ENCODE assay signal across 23 mouse cellular contexts in genomic region chr12:25220096-25220779, GRCm38 (mm10).
DNase-seq lines count a peak whose midpoint lies in the region; ATAC-seq and TF ChIP-seq lines count a peak whose summit lies in the region.
"Had no signal": no experiment of that assay in that cellular context is flagged by ENCODE, and none has a peak within 500 bp of the region (broad histone marks: within the 10 kb centered on the region; RNA-seq: fewer than 3 reads in every experiment).

No protein-coding gene starts in this region.

- no peaks in the 10 kb centered on the region for H3K36me3 ChIP-seq in midbrain, embryonic 10.5 days
- no peaks in the 10 kb centered on the region for H3K36me3 ChIP-seq in midbrain, embryonic 16.5 days (ENCODE audit: control insufficient read depth, insufficient read depth, low read length)
- no peaks in the 10 kb centered on the region for H3K36me3 ChIP-seq in kidney, adult 2 months (ENCODE audit: control insufficient read depth, insufficient read depth, low read length)
- H3K36me3 ChIP-seq in stomach, postnatal 0 days (ENCODE audit: control insufficient read depth, insufficient read depth, low read length) = no peaks in the 10 kb centered on the region
- H3K36me3 ChIP-seq: heart, embryonic 13.5 days; limb, embryonic 13.5 days; liver, embryonic 15.5 days; neural tube, embryonic 13.5 days had no signal

- H3K4me3 ChIP-seq in midbrain, embryonic 10.5 days = no peak overlapping the region
- H3K4me3 ChIP-seq in midbrain, embryonic 16.5 days (ENCODE audit: low read depth, low read length) = no peak overlapping the region
- no peak overlapping the region for H3K4me3 ChIP-seq in kidney, adult 2 months (ENCODE audit: insufficient read depth, low read depth, low read length)
- H3K4me3 ChIP-seq in stomach, postnatal 0 days (ENCODE audit: low read depth, low read length) = no peak overlapping the region
- H3K4me3 ChIP-seq: heart, embryonic 13.5 days; limb, embryonic 13.5 days; liver, embryonic 15.5 days; neural tube, embryonic 13.5 days had no signal

- peaks cover 14% of the 10 kb centered on the region for H3K27me3 ChIP-seq in midbrain, embryonic 10.5 days (ENCODE audit: low read depth, poor library complexity, severe bottlenecking)
- no peaks in the 10 kb centered on the region for H3K27me3 ChIP-seq in midbrain, embryonic 16.5 days (ENCODE audit: control insufficient read depth, insufficient read depth, low read depth, low read length)
- H3K27me3 ChIP-seq in kidney, adult 2 months (replicated peaks; ENCODE audit: control insufficient read depth, insufficient read depth, low read length) = no peaks in the 10 kb centered on the region
- no peaks in the 10 kb centered on the region for H3K27me3 ChIP-seq in stomach, postnatal 0 days (ENCODE audit: control insufficient read depth, insufficient read depth, low read length)
- H3K27me3 ChIP-seq: limb, embryonic 13.5 days; liver, embryonic 15.5 days; neural tube, embryonic 13.5 days had no signal

- ATAC-seq in midbrain, embryonic 16.5 days = no peak
- no peak for ATAC-seq in stomach, postnatal 0 days (ENCODE audit: low FRiP score, low TSS enrichment)
- ATAC-seq: hindbrain, postnatal 0 days; intestine, postnatal 0 days had no signal

- TF ChIP-seq CTCF in kidney, adult 2 months (conservative IDR thresholded peaks at IDR 0.05; ENCODE audit: insufficient read depth, insufficient read length, low read depth, low read length) = no peak
- no peak for TF ChIP-seq CTCF in stomach, postnatal 0 days (IDR thresholded peaks at IDR 0.05; ENCODE audit: low read depth)

- no peaks in the 10 kb centered on the region for H3K9me3 ChIP-seq in midbrain, embryonic 10.5 days (replicated peaks)
- H3K9me3 ChIP-seq in midbrain, embryonic 16.5 days (replicated peaks; ENCODE audit: control insufficient read depth, low read length, poor library complexity, severe bottlenecking) = no peaks in the 10 kb centered on the region
- H3K9me3 ChIP-seq in stomach, postnatal 0 days (ENCODE audit: control insufficient read depth, low read length) = no peaks in the 10 kb centered on the region
- H3K9me3 ChIP-seq: heart, embryonic 13.5 days; limb, embryonic 13.5 days; liver, embryonic 15.5 days; neural tube, embryonic 13.5 days had no signal

- no peak overlapping the region for H3K9ac ChIP-seq in midbrain, embryonic 16.5 days (ENCODE audit: low read depth, low read length)
- H3K9ac ChIP-seq in stomach, postnatal 0 days (ENCODE audit: low read length) = no peak overlapping the region
- H3K9ac ChIP-seq: heart, embryonic 13.5 days; limb, embryonic 13.5 days; liver, embryonic 15.5 days; neural tube, embryonic 13.5 days had no signal

- WGBS in midbrain, embryonic 10.5 days = 52% methylated on average over 9 of the region's 9 CpGs
- WGBS in midbrain, embryonic 16.5 days = 63% methylated on average over 9 of the region's 9 CpGs
- 71% methylated on average over 9 of the region's 9 CpGs for WGBS in kidney, adult 2 months
- 75% methylated on average over 9 of the region's 9 CpGs for WGBS in stomach, postnatal 0 days

- H3K27ac ChIP-seq in midbrain, embryonic 10.5 days (replicated peaks) = peak overlapping the region; percentile 56
- no peak overlapping the region for H3K27ac ChIP-seq in midbrain, embryonic 16.5 days (ENCODE audit: low read length)
- H3K27ac ChIP-seq in kidney, adult 2 months (ENCODE audit: insufficient read depth, low read depth, low read length) = peak overlapping the region; percentile 85
- no peak overlapping the region for H3K27ac ChIP-seq in stomach, postnatal 0 days (replicated peaks)
- H3K27ac ChIP-seq: heart, embryonic 13.5 days; hindbrain, postnatal 0 days; limb, embryonic 13.5 days; liver, embryonic 15.5 days; neural tube, embryonic 13.5 days had no signal

- no peak for TF ChIP-seq POLR2A in kidney, adult 2 months (IDR thresholded peaks at IDR 0.05; ENCODE audit: low read depth, low read length)

- TF ChIP-seq EP300 in stomach, postnatal 0 days (optimal IDR thresholded peaks at IDR 0.05) = no peak

- H3K4me2 ChIP-seq in midbrain, embryonic 16.5 days (ENCODE audit: low read length) = no peak overlapping the region
- no peak overlapping the region for H3K4me2 ChIP-seq in stomach, postnatal 0 days (replicated peaks; ENCODE audit: low read depth)
- H3K4me2 ChIP-seq: heart, embryonic 13.5 days; limb, embryonic 13.5 days; liver, embryonic 15.5 days; midbrain, embryonic 11.5 days; neural tube, embryonic 13.5 days had no signal

- no peak for DNase-seq in midbrain, embryonic 10.5 days (ENCODE audit: low spot score)
- DNase-seq in kidney, adult 2 months = peak; percentile 95
- DNase-seq in kidney, postnatal 14 days = peak; percentile 82
- DNase-seq in natural killer cell, adult 2 months (ENCODE audit: low spot score in 2 of 2) = peak; percentile 27 to 44
- DNase-seq in stomach, postnatal 0 days (ENCODE audit: low spot score) = no peak
- DNase-seq in lung, adult 18-20 months = no peak
- DNase-seq in lung, postnatal 14 days = no peak
- DNase-seq: adrenal gland, adult 2 months; cerebellum, adult 9-11 months; heart, adult 11 months; heart, postnatal 36 days; lung, postnatal 36 days; spleen, adult 18-20 months; thymus, adult 18-20 months; thymus, postnatal 4 days had no signal

- peaks cover 64% of the 10 kb centered on the region for H3K4me1 ChIP-seq in midbrain, embryonic 10.5 days
- peaks cover 6% of the 10 kb centered on the region; the same call in 1 of the 2 replicates for H3K4me1 ChIP-seq in midbrain, embryonic 16.5 days (ENCODE audit: control insufficient read depth, insufficient read depth, low read length)
- peaks cover 50% of the 10 kb centered on the region for H3K4me1 ChIP-seq in kidney, adult 2 months (ENCODE audit: control insufficient read depth, insufficient read depth, low read length)
- H3K4me1 ChIP-seq in stomach, postnatal 0 days (replicated peaks; ENCODE audit: control insufficient read depth, insufficient read depth) = no peaks in the 10 kb centered on the region

Comparison
In these comparisons a context has a peak if more than half of its experiments do, and no peak if none do; other contexts are left out.
1. H3K27ac ChIP-seq: peak in midbrain, embryonic 10.5 days (single experiment) and kidney, adult 2 months (single experiment); none in midbrain, embryonic 16.5 days (single experiment) and stomach, postnatal 0 days (single experiment).
2. DNase-seq: peak in kidney, adult 2 months (single experiment), kidney, postnatal 14 days (single experiment) and natural killer cell, adult 2 months (2 of 2); none in midbrain, embryonic 10.5 days (single experiment), stomach, postnatal 0 days (single experiment), lung, adult 18-20 months (0 of 2) and lung, postnatal 14 days (single experiment).